Mouse (Mus musculus) erythroblast, embryonic 14.5 days (primary cell): ENCODE results near the gene Plek2.

Experiments used
- GATA1 ChIP-seq: IDR thresholded peaks from 2 replicates; pipeline ENCODE4 v1.6.1; 2012; ENCODE audit warnings: low read length, inconsistent platforms, mixed read lengths
- TAL1 ChIP-seq: IDR thresholded peaks from 3 replicates; pipeline ENCODE4 v1.6.1; 2012; ENCODE audit warnings: low read length, inconsistent platforms, mixed read lengths

DNA sequence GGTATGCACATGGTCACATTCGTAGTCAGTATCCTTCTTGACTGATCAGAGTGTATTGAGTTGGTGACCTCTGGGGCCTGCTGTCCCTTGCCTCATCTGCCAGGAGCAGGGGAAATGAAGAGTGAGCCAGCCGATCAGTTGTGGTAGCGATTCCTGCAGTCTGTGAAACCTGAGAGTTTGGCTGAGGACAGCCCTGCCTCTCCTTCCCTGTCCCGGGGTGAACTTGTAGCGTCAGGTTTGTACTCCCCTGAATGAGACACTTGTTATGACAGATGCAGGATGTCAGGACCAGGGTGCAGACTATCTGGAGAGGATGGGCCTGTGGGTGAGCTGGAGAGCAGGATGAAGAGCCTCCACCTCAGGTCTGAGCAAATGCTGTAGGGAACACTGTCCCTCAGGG lies 40.9 kb upstream of the Plek2 start:
- TF ChIP-seq TAL1: no peak
- no peak for TF ChIP-seq GATA1
